Mouse (Mus musculus): ENCODE data around the gene Eln. TPM values are rescaled to one million over a fixed set of nuclear protein-coding genes. Genes with fewer than 3 reads are reported as not detected.

Gene Eln
- polyA plus RNA-seq, 1 experiment, result 76.3 TPM

DNA sequence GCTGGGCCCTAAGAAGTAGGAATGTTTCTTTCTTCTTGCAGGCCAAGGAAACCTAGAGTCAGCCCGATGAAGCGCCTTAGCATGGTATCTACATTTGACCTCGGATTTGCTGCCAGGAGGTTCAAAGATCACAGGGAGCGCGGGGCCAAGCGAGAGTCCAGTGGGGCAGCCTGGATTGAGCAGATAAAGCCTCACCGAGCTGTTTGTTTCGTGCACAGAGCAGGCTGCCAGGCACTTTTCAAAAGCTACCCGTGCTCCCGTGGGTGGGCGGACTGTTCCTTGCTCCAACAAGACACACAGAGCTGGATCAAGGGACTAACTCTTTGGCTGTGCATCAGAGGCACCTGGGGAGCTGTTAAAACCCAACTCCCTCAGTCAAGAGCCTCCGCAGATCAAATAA, 3.1 kb downstream of the Eln start:
- DNase-seq (ENCODE audit: low spot score), result no peak

- no peak for DNase-seq (ENCODE audit: low spot score)
Observed at GRCm38 (mm10) chr5:134742221-134742795, 4.8 kb downstream of the Eln start.

DNA sequence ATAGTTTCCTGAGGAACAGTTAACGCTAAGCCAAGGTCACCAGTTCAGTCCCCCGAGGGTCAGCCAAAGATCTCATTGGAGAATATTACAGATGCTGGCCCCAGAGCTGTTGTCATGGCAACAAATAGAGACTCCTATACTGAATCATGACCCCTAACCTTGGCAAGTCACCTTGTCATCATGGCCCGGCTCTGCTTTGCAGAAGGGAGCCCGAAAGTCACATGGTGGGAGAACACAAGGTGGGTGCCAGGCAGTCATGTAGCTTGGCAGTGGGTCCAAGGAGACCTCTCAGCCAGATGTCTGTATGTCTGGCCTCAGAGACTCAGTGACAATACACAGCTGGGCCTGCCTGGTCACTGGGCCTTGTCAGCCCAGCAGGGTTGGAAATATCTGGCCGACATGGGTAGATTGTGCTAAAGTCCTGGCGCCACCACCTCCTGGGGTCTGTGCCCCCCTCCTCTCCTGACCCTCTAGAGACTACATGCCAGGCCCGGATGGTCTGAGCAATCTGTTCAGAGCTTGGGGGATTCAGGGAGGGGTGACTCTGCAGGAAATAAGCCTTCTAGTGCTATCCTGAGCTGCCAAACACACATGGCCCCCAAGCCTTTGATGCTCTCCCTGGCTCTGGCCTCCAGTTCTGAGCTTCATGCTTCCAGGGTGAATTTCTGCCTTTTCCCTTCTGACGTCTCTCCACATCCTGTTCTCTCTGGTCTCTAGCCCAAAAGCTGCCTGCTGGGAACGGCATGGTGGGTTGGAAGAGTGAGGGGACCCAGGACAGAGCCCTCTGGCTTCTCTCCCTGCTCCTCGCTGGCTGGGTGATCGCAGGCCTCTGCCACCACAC, 6.4 kb downstream of the Eln start:
- no peak for DNase-seq (ENCODE audit: low spot score)

GRCm38 (mm10) chr5:134739951-134740350, 7.2 kb downstream of the Eln start:
- no peak for DNase-seq (ENCODE audit: low spot score)

GRCm38 (mm10) chr5:134734920-134735319, 12.2 kb downstream of the Eln start:
- DNase-seq (ENCODE audit: low spot score), result no peak

GRCm38 (mm10) chr5:134734072-134734471, 13.1 kb downstream of the Eln start:
- DNase-seq (ENCODE audit: low spot score), result no peak

DNA sequence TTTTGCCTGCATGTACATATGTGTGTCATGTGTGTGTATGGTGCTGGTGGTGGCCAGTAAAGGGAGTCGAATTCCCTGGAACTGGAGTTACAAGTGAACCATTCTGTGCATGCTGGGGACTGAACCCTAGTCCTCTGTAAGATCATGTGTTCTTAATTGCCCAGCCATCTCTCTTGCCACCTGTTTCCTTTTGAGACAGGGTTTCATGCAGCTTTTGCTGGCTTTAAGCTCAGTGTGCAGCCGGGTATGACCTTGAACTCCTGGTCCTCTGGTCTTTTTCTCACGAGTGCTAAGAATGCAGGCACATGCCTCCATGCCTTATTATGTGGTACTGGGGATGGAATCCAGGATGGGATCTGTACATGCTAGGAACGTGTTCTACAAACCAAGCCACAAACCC, 13.9 kb downstream of the Eln start:
- no peak for DNase-seq (ENCODE audit: low spot score)

DNA sequence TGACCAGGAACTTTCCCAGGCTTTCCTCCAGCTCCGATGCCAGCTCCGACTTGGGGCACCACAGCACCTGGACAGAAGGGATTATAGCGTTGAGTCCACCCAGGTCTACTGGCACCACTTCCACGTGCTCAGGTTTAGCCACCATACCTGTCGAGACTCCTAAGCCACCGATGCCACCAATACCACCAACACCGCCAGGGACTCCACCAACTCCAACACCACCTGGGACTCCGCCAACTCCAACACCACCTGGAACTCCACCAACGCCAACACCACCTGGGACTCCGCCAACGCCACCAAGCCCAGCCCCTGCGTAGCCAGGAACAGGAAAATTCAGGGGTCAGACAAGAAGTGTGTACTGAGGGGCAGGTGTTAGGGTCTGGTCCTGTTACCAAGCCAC, 18.0 kb downstream of the Eln start:
- DNase-seq (ENCODE audit: low spot score), result no peak

GRCm38 (mm10) chr5:134728535-134728934, 18.6 kb downstream of the Eln start:
- DNase-seq (ENCODE audit: low spot score), result no peak

GRCm38 (mm10) chr5:134727001-134727639, 20.0 kb downstream of the Eln start:
- no peak for DNase-seq (ENCODE audit: low spot score)

- DNase-seq (ENCODE audit: low spot score), result no peak
Observed at GRCm38 (mm10) chr5:134725299-134725698, 21.8 kb downstream of the Eln start.

GRCm38 (mm10) chr5:134720058-134720457, 27.1 kb downstream of the Eln start:
- DNase-seq (ENCODE audit: low spot score), result no peak

DNA sequence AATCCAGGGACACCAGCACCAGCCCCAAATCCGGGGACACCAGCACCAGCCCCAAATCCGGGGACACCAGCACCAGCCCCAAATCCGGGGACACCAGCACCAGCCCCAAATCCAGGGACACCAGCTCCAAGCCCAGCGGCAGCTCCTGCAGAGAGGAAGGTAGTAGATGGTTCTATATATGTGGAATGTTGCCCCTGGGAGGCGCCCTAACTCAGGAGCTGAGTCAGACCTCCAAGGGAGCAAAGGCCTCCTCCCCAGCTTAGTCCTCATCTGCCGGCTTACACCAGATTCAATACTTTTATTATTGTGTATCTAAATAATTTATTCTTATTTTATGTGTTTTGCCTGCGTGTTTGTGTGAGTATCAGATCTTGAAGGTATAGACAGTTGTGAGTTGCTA, 36.0 kb downstream of the Eln start:
- DNase-seq (ENCODE audit: low spot score), result no peak

DNA sequence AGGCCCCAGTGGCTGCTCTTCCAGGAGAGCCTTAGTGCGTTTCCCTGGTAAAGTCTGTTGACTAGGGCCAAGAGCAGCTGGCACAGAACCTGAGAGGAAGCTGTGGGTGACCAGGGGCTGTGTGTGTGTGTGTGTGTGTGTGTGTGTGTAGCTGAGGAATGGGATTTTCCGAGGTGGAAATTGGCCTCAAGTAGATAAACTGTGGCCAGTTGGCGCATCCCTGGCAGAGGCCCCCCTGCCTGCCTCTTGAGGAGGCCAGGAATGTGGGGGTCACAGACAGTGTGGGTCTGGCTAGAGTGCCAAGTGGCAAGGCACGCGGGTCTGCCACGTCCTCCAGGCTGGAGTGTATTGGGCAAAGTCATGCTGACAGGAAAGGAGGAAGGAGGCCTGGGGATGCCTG, 37.8 kb downstream of the Eln start:
- no peak for DNase-seq (ENCODE audit: low spot score)

GRCm38 (mm10) chr5:134704157-134704556, 43.0 kb downstream of the Eln start:
- peak; percentile 38 for DNase-seq (ENCODE audit: low spot score)

GRCm38 (mm10) chr5:134695539-134695938, 51.6 kb downstream of the Eln start:
- DNase-seq (ENCODE audit: low spot score), result no peak

DNA sequence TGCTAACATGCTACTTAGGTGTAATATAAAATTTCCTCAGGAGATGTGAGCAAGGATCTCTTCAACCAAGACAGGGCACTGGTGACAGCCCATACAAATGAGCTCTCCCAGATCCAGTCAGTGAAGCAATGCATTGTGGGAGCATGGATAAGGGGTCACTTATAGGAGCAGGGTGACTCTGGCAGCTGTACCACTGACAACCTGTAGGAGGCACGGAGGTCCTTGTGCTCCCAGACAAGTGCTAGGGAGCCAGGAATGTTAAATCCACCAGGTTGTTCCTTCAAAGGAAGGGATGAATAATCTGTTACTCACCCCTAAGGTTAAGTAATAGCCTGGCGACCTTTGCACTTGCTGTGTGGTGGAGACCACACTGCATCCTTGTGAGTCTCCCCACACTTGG, 52.0 kb downstream of the Eln start:
- DNase-seq (ENCODE audit: low spot score), result no peak

DNA sequence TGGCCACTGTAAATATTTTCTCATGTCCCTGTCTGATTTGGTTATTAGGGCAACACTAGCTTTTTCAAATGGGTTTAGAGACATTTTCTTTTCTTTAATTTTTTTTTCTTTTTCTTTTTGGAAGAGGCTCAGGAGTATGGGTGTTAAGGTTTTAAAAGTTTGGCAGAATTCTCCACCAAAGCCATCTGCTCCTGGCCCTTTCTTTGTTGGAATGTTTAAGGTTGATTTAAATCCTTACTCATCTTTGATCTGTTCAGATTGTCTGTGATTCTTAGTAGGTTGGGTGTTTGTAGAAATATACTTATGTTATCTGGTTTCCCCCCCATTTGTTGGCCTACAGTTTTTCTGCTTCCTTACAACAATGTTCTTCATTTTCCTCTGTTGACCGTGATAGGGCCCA, 54.4 kb downstream of the Eln start:
- no peak for DNase-seq (ENCODE audit: low spot score)

- peak; percentile 90 for DNase-seq (ENCODE audit: low spot score)
Observed at GRCm38 (mm10) chr5:134688718-134689284, 58.3 kb downstream of the Eln start.

DNA sequence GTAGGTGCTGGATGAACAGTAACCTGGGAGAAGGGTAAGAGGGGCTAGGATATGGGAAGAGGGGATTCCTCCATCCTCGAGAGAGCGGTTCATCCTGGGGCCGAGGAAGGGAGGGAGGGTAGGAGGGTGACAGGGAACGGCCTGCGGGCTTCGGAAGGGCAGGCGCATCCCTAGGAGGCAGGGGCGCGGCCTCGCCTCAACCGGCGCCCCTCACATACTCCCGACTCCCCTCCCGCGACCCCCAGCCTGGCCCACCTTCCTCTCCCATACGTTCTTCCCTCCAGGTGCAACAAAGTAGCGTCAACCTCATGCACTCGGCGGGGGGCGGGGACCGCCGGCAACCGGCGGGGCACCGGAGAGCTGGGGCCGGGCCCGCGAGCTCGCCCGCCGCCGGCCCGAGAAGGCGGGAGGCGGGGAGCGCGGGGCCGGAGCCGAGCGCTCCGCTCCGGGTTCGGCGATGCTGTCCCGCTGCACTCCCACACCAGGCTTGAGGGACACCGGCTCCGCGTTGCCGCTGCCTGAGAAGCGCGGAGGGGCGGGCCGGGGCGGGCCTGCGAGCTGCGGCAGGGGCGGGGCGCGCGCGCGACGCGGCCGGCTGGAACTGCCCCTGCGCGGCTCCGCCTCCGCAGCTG, 58.9 kb downstream of the Eln start, which contains the start of gene Limk1:
Gene Limk1 (minus strand): TSS at position 513 of the 632 bp plus-strand sequence.
- no peak for DNase-seq (ENCODE audit: low spot score)

DNA sequence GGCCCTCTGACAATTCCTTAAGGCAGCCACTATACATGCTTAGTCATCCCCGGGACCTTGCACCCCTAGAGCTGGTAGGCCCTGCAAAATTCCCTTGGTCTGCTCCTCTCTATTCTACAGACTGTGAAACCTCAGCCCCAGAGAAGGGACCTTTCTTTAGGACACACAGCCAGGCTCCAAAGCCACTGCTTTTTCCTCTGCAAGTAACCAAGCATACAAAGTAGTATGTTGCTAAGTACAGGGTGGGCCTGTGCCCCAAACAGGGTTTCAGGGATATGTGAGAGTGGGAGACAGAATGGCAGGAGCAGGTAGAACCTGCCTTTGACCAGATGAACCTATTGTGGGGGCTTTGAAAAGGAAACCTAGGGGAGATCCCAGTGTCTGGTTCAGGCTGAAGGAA, 59.9 kb downstream of the Eln start:
- no peak for DNase-seq (ENCODE audit: low spot score)

DNA sequence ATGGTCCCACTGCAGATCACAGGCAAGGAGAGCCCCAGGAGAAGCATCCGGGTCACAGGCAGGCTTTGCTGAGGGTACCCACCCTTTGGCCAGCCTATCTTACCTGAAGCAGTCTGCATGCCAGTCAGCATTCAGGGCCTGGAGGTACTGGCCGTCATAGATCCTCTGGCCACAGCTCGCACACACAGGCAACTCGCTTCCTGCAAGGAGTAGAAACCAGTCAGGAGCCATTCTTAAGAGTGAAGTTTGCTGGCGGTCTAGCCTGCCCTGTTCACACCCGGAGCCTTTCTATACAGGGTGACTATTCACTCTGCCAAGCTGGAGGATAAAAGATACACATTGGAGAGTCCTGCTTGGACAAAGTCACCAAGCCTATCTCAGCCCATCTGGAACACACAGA, 60.6 kb downstream of the Eln start:
- DNase-seq (ENCODE audit: low spot score), result no peak

Data from urinary bladder, adult 2 months (tissue).